Mouse (Mus musculus) thymus, postnatal 36 days (tissue): ENCODE data around the gene Gm29666.

Source experiments
- DNase-seq, 2 experiments: peaks; one replicate each; pipeline ENCODE4 v3.0.0; 2022; ENCODE audit warnings: mixed read lengths in 2 of 2

The Gm29666 gene

GRCm38 (mm10) chr15:84919938-84920337 lies at the start of gene Gm29666:
Gene Gm29666 (minus strand): TSS chr15:84920038.
- no peak for DNase-seq

- no peak for DNase-seq
Measured at GRCm38 (mm10) chr15:84968534-84968933, 48.7 kb upstream of the Gm29666 start.

- peak; percentile 40 to 55 for DNase-seq
Measured at GRCm38 (mm10) chr15:84965575-84966360, 45.9 kb upstream of the Gm29666 start.

- no peak for DNase-seq
Measured at GRCm38 (mm10) chr15:84964771-84965170, 44.9 kb upstream of the Gm29666 start.

- DNase-seq: no peak
Measured at GRCm38 (mm10) chr15:84962518-84962917, 42.7 kb upstream of the Gm29666 start.

- no peak for DNase-seq
Measured at GRCm38 (mm10) chr15:84960692-84961091, 40.9 kb upstream of the Gm29666 start.

GRCm38 (mm10) chr15:84959891-84960290 lies 40.1 kb upstream of the Gm29666 start:
- DNase-seq: no peak

- DNase-seq: no peak
Measured at GRCm38 (mm10) chr15:84958331-84958730, 38.5 kb upstream of the Gm29666 start.

- DNase-seq: no peak
Measured at GRCm38 (mm10) chr15:84957851-84958250, 38.0 kb upstream of the Gm29666 start.

- no peak for DNase-seq
Measured at GRCm38 (mm10) chr15:84953259-84953658, 33.4 kb upstream of the Gm29666 start.

GRCm38 (mm10) chr15:84950053-84950452 lies 30.2 kb upstream of the Gm29666 start:
- no peak for DNase-seq

DNA sequence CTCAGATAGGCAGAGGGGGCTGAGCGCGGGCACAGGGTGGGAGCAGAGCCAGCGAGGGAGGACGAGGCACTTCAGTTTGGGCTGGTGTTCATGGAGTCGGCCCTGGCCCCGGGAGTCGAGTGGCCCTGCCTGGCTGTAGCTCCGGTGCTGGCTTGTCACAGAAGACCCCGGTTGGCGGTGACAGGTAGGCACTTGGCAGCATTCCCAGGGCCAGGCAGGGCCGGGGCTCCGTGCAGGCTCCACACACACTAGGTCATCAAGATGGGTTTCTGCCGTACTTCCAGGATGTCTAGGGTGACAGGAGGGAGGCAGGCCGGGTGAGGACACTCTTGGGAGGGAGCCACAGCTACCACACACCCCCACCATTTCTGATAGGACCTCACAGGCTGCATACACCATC lies 29.2 kb upstream of the Gm29666 start:
- no peak for DNase-seq

DNA sequence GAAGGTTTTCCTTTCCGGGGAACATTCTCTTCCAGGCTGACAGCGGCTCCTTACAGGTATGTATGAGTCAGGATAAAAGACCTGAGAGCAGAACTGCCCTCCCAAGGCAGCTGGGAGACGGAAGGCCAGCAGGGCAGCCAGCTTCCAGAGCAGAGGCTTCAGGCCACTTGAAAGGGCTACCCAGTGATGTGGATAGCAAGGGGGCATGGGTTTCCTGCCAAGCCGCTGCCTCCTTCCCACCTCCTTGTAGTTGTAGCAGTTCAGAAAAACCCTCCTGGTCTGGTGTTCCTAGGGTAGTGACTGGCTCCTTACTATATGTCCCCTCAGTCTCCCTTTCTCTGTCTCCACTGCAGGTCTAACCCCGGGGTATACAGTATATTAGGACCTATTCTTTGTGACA lies 24.5 kb upstream of the Gm29666 start:
- no peak for DNase-seq

GRCm38 (mm10) chr15:84942647-84943285 lies 22.9 kb upstream of the Gm29666 start:
- DNase-seq: no peak

DNA sequence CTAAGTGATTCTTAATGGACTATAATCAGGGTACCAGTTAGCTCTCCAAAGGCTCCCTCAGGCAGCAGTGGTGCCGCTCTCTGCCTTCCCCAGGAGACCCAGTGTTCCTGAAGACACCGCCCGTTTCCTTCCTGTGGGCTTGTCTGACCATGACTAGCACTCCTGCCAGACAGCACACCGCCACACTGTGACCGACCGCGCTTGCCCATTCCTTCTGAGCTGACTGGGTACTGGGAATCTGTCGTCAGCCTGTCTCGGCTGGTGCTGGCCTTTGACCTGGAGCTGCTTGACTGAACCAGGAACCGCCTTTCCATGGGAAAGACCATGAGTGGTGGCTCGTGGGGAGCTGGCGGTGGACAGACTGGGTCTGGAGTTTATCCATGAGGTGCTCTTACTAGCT lies 20.3 kb upstream of the Gm29666 start:
- DNase-seq: no peak

GRCm38 (mm10) chr15:84934901-84935300 lies 15.1 kb upstream of the Gm29666 start:
- DNase-seq: no peak

DNA sequence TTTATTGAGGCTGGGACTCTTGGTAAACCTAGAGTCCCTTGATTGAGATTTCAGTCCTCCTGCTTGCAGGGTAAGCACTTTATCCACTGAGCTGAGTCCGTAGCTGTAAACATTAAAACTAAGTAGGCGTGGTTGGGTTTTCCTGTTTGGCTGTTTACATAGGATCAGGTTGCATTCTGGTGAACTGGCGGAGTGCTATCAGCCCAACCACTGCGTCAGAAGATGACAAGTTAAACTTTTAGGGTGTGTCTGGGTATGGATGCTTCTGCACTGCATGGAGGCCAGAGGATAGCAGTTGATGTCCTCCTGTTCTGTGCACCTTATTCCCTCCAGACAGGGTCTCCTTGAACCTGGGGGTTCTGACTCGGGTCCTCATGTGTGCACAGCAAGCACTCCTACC lies 12.5 kb upstream of the Gm29666 start:
- DNase-seq: no peak

DNA sequence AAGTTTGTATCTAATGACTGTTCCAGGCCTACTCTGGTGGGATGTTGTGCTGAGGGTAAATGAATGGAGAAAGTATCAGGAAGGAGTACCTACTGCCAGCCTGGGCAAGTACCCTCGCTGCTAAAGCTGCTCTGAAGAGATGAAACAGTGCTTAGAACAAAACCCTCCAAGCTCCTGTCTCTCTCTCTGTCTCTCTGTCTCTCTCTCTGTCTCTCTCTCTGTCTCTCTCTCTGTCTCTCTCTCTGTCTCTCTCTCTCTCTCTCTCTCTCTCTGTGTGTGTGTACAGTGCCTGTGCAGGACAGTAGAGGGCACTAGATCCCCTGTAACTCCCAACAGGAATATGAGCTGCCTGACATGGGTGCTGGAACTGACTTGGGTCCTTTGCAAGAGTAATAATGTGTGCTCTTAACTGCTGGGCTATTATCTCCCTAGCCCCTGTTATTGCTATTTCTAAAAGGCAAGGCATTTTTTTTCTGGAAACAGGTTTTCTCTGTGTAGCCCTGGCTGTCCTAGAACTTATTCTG lies 5.7 kb upstream of the Gm29666 start:
- no peak for DNase-seq

- DNase-seq: no peak
Measured at GRCm38 (mm10) chr15:84924781-84925315, 5.0 kb upstream of the Gm29666 start.

DNA sequence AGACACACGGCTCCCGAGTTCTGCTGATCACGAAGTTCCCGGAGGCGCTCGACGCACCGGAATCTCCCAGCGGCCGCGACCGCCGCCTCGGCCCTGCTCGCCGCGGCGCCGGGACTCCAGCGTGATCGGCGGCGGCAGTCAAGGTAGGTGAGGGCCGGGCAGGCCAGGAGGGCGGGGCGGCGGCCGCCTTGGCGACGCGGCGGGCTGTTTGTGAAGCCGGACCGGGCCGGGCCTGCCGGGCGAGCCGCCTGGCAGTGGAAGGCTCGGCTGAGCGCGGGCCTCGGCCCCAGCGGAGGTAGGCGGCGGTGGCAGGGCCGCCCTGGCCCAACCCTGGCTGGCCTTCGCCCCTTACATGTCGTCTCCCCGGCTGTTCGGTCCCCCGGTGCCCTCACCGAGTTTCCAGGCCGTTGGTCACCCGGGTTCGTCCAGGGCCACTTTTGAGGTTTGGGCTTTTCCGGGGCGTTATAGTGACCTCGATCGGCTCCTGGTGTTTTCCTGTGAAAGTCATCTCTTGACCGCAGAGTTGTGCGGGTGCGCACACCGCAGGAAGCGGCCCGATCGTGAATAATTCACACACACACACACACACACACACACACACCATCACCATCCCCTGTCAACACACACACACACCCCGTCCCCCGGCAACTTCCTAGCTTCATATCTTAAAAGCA lies 3.8 kb upstream of the Gm29666 start:
- no peak for DNase-seq

DNA sequence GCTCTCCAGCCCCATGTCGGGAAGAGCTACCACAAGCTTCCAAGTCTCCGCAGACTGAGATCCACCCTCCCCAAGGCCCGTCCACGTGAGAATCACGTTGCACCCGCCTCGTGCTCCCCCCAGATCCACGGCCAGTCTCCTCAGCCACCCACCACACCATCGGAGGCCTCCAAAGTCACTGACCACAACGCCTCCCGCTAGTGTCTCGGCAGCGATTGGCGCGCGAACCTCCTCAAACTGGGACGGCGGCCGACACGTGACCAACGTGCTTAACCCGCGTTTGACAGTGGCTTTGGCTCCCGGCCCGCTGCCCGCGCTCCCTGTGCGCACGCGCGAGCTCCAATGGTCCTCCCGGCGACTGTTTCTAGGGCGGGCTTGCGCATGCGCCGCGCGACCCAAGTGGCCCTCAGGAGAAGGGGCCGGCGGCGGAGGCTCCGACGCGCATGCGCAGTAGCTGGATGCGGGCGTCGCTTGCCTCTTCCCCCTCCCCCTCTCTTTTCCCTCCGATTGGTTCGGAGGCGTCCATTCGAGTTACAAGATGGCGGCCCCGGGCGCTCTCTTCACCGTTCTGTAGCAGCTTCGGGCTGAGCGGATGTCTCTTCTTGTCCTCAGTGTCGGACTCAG lies 3.2 kb upstream of the Gm29666 start, which contains the start of gene Nup50:
Gene Nup50 (plus strand): TSS at position 528 of the 624 bp plus-strand sequence.
- peak; percentile 98 for DNase-seq

GRCm38 (mm10) chr15:84913201-84913600 lies 6.6 kb downstream of the Gm29666 start:
- DNase-seq: no peak
